Mouse (Mus musculus): Measurements from ENCODE around the gene Nupl1.

The Nupl1 gene

DNA sequence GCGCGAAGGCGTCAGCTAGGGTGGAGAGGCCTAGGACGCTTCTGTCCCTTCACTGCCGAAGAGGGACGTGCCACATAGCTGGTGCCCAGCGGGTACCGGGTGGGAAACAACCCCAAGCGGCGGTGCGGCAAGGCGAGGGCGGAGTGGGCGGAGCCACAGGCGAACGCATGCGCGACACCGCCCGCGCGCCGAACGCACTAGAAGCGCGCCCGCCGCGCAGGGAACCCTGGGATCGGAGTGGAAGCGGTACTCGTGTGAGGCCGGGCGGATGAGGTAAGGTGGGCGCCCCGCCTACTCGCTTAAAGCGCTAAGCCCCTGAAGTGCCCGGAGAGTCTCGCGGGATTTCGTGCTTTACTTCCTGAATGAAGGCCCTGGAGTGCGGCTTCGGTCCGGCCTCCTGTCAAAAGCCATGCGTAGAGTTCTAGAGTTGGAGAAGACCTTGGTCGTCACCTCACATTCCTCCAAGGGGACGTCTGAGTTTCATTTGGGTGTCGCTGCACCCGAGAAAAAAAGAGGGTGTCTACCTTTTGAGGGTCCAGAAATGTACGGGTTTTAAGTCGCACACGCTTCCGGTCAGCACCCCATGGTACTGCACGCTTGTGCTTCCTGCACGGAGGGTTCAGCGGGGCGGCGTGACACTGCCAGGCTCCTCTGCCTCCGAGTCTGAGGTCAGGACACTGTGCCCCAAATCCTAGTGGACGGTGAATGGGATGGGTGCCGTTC lies at the start of gene Nupl1, which contains the start of gene Gm49336:
Gene Nupl1, minus strand, starts transcription at position 151 of the 723 bp plus-strand sequence.
Gene Gm49336, minus strand, starts transcription at position 227 of the 723 bp plus-strand sequence.
- DNase-seq (ENCODE audit: low spot score): peak; percentile 97

DNA sequence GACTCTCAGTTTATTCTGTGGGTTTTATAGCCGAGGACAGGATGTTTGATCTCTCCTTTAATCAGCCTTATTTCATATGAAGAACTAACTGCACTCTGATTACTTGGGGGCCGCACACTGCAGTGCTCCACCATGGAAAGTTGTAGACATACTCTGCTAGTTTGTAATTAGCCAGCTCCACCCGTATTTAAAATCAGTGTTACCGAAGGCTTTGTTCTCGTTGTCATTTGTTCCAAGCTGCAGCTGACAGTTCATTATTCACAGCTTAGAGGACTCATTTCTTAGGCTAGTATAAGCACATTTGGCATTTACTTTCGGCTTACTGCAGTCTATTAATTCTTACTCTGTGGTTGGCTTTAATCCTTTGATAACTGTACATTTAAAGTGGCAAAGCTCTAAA lies 49.8 kb upstream of the Nupl1 start:
- DNase-seq (ENCODE audit: low spot score): no peak

GRCm38 (mm10) chr14:60300224-60300991 lies 49.2 kb upstream of the Nupl1 start:
- DNase-seq (ENCODE audit: low spot score): no peak

GRCm38 (mm10) chr14:60295531-60295930 lies 44.3 kb upstream of the Nupl1 start:
- DNase-seq (ENCODE audit: low spot score): no peak

DNA sequence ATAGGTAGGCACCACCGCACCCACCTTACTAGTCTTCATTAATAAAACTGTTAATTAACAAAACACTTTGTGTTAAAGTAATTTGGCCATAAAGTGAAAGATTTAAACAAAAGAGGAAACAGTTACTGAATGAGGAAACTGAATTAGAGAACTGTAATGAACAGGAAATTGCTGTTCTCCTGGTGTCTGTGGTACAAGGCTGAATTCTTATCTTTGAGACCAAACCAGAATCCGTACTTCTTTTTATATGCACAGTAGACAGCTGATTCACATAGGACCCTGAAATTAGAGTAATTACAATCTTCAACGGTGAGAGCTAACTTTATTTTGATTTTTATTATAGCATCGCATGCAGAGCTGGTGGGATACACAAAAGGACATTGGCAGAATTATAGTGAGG lies 39.1 kb upstream of the Nupl1 start:
- no peak for DNase-seq (ENCODE audit: low spot score)

- peak; percentile 20 for DNase-seq (ENCODE audit: low spot score)
These were observed 35.1 kb upstream of the Nupl1 start for GRCm38 (mm10) chr14:60286194-60286863.

GRCm38 (mm10) chr14:60275301-60276276 lies 24.4 kb upstream of the Nupl1 start:
- no peak for DNase-seq (ENCODE audit: low spot score)

DNA sequence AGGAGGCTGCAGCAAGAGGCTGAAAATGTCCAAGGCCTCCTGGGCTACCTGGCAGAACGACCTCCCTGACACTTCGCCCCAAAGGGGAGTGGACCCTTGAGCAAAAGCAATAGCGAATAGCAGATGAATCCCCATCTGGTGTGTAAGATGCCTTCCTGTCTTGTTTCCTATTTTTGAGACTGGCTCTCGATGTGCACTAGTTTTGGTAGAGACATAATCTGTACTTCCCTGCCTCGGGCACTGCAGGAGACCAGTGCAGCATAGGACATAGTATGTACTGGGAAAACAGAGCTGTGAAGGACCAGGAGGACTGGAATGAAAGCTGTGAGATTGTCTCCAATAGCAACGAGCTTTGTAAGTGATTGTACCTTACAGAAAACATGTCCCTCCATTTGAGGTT lies 22.1 kb upstream of the Nupl1 start:
- no peak for DNase-seq (ENCODE audit: low spot score)

DNA sequence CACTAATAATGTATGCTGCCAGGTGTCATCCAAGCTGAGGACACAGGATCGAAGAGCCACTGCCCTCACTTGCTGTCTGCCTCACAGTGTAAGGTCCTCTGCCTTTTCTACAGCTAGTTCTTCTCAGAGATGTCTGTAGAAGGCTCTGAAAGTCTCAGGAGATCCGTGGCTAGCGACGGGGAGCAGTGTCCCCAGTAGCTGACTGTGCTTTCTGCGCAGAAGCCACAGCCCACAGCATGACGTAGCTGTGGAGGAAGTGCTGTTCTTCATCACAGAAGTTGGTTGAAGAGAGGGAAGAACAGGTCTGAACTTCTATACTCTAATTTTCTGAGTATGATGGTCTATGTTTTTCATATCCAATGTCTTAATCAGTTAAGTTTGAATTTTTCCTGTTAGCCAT lies 18.1 kb upstream of the Nupl1 start:
- DNase-seq (ENCODE audit: low spot score): no peak

GRCm38 (mm10) chr14:60264990-60265876 lies 14.0 kb upstream of the Nupl1 start, which contains the start of gene Mtmr6:
Mtmr6 (plus strand) TSS chr14:60265228.
- peak; percentile 91 for DNase-seq (ENCODE audit: low spot score)

DNA sequence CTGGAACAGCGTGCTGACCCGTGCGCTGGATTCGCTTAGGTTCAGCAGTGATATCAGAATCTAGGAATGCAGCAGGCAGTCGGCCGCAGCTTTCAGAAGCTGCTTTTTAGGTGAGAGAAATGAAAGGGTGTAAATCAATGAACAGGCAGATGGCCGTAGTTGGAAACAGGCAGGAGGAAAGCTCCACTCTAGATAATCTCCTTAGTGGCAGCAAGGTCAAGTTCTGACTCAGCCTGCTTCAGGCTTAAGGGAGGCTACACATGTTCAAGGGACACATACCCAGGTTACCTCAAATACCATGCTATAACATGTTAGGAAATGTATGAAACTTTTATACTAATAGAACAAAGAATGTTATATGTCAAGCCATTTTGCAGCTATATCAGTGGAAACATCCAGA lies 11.1 kb upstream of the Nupl1 start:
- no peak for DNase-seq (ENCODE audit: low spot score)

DNA sequence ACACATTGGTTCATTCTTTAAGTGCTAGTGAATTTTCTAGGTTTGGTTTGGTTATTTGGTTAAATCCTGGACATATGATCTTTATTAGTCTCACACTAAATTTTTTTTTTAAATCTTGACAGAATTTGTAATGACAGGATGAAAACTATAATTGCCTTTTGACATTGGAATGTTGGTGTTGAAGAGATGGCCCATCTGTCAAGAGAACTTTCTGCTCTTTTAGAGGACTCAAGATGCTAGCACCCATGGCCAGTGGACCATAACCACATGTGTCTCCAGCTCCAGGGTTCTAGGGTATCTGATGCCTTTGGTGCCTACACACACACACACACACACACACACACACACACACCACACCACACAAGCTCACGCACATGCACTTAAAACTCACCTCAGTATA lies 6.6 kb upstream of the Nupl1 start:
- no peak for DNase-seq (ENCODE audit: low spot score)

DNA sequence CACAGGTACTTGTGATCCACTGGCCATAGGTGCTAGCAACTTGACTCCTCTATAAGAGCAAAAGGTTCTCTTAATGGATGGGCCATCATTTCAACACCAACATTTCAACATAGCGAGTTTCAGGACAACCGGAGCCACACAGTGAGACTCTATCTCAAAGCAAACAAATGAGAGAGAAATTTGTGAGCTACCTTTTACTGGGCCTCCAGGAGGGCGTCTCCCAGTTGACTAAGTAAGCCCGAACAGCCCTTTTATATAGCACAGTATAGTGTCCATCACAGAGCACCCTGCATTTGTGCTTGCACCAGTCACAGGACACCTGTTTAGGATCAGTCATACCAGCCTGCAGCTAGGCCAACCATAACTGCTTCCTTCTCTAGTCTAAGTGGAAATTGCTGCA lies 5.9 kb upstream of the Nupl1 start:
- DNase-seq (ENCODE audit: low spot score): no peak

GRCm38 (mm10) chr14:60256356-60256755 lies 5.1 kb upstream of the Nupl1 start:
- no peak for DNase-seq (ENCODE audit: low spot score)

GRCm38 (mm10) chr14:60254774-60255173 lies 3.5 kb upstream of the Nupl1 start:
- DNase-seq (ENCODE audit: low spot score): no peak

GRCm38 (mm10) chr14:60253466-60253865 lies 2.2 kb upstream of the Nupl1 start:
- DNase-seq (ENCODE audit: low spot score): no peak

DNA sequence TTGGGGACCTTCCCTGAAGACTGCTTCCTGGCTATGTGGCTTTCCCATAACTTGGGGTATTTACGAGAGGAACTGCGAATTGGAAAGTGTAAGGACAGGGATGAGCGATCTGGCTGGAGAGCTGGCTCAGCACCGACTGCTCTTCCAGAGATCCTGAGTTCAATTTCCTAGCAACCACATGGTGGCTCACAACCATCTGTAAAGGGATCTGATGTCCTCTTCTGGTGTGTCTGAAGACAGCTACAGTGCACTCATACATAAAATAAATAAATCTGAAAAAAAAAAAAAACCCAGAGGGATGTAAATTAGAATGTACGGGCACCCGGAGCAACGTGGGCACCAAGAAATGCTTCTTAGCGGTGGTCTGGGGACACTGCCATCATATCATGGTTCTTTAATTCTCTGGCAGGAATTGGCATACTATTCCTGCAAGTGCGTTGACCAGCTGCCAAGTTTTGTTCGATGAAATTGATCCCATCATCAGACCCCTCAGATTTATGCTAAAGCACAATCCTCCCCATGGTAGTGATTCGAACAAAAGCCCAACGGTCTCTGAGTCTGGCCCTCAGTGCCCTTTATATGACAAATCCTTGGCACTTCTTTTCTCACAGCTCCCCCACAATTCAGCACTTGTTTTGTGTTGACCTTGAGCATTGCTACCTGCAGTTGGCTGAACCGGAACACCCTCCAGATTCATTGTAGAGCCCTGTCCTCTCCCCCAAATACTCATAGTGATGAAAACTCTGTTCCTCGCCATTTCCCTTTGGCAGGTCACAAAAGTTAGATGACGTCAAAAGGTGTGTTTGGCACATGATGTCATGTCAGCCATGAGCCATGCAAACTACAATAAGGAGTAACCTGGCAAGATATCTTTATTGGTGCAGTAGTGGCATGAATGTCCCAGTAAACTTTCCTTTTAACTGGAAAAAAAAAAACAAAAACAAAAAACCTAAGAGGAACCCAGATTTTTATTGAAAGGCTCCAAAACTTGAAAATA lies 1.1 kb upstream of the Nupl1 start:
- DNase-seq (ENCODE audit: low spot score): peak; percentile 56

GRCm38 (mm10) chr14:60250879-60251278 lies 352 bp downstream of the Nupl1 start:
- DNase-seq (ENCODE audit: low spot score): no peak

GRCm38 (mm10) chr14:60250366-60250765 lies 865 bp downstream of the Nupl1 start:
- DNase-seq (ENCODE audit: low spot score): no peak
